Mouse (Mus musculus): ENCODE measurements around the gene Zfp628.
A peak's percentile ranks its signal among the peaks of the same experiment; 100 is the strongest.

DNA sequence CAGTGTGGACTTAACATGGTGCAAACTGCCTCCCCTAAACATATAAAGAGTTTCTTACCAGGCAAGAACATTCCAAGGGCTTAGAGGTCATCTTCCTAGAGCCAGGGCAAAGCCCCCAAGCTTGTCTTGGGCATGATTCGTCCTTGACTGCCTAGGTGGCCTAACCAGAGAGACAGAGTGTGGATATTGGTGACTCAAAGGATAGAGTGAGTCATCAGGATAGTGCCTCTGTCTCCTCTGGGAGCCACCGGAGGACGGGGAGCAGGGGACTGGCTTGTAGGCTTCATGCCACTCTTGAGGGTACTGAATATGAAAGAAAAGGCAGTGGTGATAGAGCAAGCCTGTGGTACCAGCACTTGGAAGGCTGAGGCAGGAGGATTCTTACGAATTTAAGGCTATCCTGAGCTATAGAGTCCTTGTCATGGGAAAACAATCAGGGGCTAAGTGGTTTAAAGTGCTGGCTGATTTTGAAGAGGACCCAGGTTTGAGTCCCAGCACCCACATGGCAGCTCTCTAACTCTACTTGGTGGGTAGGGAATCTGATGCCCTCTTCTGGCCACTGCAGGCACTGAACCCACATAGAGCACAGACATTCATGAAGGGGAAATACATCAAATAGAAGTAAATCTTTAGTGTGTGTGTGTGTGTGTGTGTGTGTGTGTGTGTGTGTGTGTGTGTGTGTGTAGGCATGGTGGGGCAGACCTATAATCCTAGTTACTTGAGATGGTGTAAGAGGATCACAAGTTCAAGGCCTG lies 19.3 kb downstream of the Zfp628 start:
- TF ChIP-seq ELF1 (IDR thresholded peaks at IDR 0.05; ENCODE audit: low read depth, low read length), result no peak
- no peak for TF ChIP-seq TAL1 (IDR thresholded peaks at IDR 0.05; ENCODE audit: low read length)
- TF ChIP-seq CTCF (IDR thresholded peaks at IDR 0.05 in 2 of 3, conservative IDR thresholded peaks at IDR 0.05 in 1 of 3; ENCODE audit: control insufficient read depth in 1 of 3, insufficient read depth in 1 of 3, low read depth in 2 of 3, low read length in 3 of 3, poor library complexity in 1 of 3, severe bottlenecking in 1 of 3), result peak; percentile 40 to 53 (median 48)
- TF ChIP-seq EP300 (IDR thresholded peaks at IDR 0.05; ENCODE audit: low read depth in 1 of 2, low read length in 2 of 2), result no peak
- no peak for TF ChIP-seq TCF12 (IDR thresholded peaks at IDR 0.05; ENCODE audit: low read depth, low read length)
- TF ChIP-seq ZKSCAN1 (IDR thresholded peaks at IDR 0.05; ENCODE audit: low read depth, low read length), result no peak
- no peak for TF ChIP-seq GATA1 (IDR thresholded peaks at IDR 0.05; ENCODE audit: low read depth, low read length)
- no peak for TF ChIP-seq UBTF (IDR thresholded peaks at IDR 0.05; ENCODE audit: borderline replicate concordance, insufficient read depth, low read depth, low read length)

Measured in MEL (cell line).